Mouse (Mus musculus): Measurements from ENCODE around the gene Gm30191. TPM values are rescaled to one million over a fixed set of nuclear protein-coding genes. Genes with fewer than 3 reads are reported as not detected.
"Not testable (repeated sequence)": the region's sequence is repeated elsewhere in the genome, so short reads cannot be mapped to it uniquely, and the experiment has no call there.

Gene Gm30191
- polyA plus RNA-seq, 2 experiments, result not detected

DNA sequence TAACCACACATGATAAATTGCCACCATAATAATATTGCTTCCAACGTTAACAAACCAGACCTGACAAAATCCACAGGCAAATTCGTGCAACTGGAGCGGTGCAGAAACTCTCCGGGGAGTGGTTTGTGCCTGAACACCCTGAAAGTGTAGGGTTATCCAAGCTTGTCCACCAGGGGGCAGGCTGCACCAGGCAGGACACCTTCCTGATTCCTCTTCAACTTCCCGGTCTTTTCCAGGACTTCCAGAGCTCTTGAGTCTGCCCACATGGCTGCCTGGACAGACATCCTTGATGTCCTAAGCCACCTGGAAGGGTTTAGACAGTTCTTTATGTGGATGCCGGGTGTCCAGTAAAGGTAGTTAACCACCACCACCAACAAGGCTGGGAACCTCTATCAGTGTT lies 16.5 kb downstream of the Gm30191 start:
- no peaks in the 10 kb centered on the region for H3K9me3 ChIP-seq (ENCODE audit: control insufficient read depth, low read length)
- WGBS (ENCODE audit: insufficient replicate concordance), result 28% methylated on average over 6 of the region's 6 CpGs
- no peak overlapping the region for H3K27ac ChIP-seq
- no peaks in the 10 kb centered on the region for H3K36me3 ChIP-seq (replicated peaks; ENCODE audit: control insufficient read depth, insufficient read depth, low read depth)
- ATAC-seq (ENCODE audit: insufficient read depth) (no peak), DNase-seq (ENCODE audit: low read depth in 3 of 3, low spot score in 3 of 3) (no peak)
- H3K4me1 ChIP-seq (replicated peaks; ENCODE audit: control insufficient read depth in 2 of 2, insufficient read depth in 2 of 2, low read length in 1 of 2), result no peaks in the 10 kb centered on the region
- H3K4me3 ChIP-seq (ENCODE audit: insufficient read depth in 1 of 2, low read depth in 2 of 2, low read length in 2 of 2), result no peak overlapping the region
- no peaks in the 10 kb centered on the region for H3K27me3 ChIP-seq (ENCODE audit: control insufficient read depth, insufficient read depth, low read length)
- H3K9ac ChIP-seq (replicated peaks), result no peak overlapping the region
- no peak overlapping the region for H3K4me2 ChIP-seq (ENCODE audit: low read depth)
- peak; percentile 93 for TF ChIP-seq CTCF (IDR thresholded peaks at IDR 0.05; ENCODE audit: low read depth)
- TF ChIP-seq EP300 (IDR thresholded peaks at IDR 0.05; ENCODE audit: low read depth), result no peak

- WGBS (ENCODE audit: insufficient replicate concordance), result 46% methylated on average over 9 of the region's 9 CpGs
- H3K4me1 ChIP-seq (replicated peaks; ENCODE audit: control insufficient read depth in 2 of 2, insufficient read depth in 2 of 2, low read length in 1 of 2), result no peaks in the 10 kb centered on the region
- DNase-seq (ENCODE audit: low read depth in 3 of 3, low spot score in 3 of 3) (no peak), ATAC-seq (ENCODE audit: insufficient read depth) (no peak)
- H3K4me3 ChIP-seq (ENCODE audit: insufficient read depth in 1 of 2, low read depth in 2 of 2, low read length in 2 of 2), result no peak overlapping the region
- no peak overlapping the region for H3K27ac ChIP-seq
- TF ChIP-seq CTCF (IDR thresholded peaks at IDR 0.05; ENCODE audit: low read depth), result no peak
- TF ChIP-seq EP300 (IDR thresholded peaks at IDR 0.05; ENCODE audit: low read depth), result no peak
- H3K9me3 ChIP-seq (ENCODE audit: control insufficient read depth, low read length), result no peaks in the 10 kb centered on the region
- H3K36me3 ChIP-seq (replicated peaks; ENCODE audit: control insufficient read depth, insufficient read depth, low read depth), result no peaks in the 10 kb centered on the region
- H3K9ac ChIP-seq (replicated peaks), result no peak overlapping the region
- H3K27me3 ChIP-seq (ENCODE audit: control insufficient read depth, insufficient read depth, low read length), result no peaks in the 10 kb centered on the region
- no peak overlapping the region for H3K4me2 ChIP-seq (ENCODE audit: low read depth)
Measured at GRCm38 (mm10) chr4:134265860-134266585, 19.3 kb downstream of the Gm30191 start.

DNA sequence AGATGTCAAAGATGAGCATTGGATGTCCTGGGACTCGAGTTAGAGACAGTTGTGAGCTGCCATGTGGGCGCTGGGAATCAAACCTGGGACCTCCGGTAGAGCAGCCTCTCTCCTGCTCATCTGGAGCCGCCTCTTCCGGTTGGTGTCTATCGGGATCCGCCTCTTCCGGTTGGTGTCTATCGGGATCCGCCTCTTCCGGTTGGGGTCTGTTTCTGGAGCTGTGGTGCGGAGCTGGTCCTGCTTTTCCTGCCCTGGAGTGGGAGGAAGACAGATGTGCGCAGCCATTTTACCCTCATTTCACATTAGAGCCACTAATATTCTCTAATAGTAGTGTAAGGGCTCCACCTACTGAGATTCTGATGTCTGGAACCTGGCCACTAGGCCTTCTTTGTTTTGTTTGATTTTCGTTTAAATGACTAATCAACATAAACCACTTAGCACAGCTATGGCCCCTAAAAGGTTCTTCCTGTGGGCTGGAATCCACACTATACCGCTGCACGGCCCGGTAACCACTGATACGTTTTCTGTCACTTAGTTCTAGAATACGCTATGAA lies 21.4 kb downstream of the Gm30191 start:
- 72% methylated on average over 19 of the region's 19 CpGs for WGBS (ENCODE audit: insufficient replicate concordance)
- DNase-seq (ENCODE audit: low read depth in 3 of 3, low spot score in 3 of 3), result no peak

DNA sequence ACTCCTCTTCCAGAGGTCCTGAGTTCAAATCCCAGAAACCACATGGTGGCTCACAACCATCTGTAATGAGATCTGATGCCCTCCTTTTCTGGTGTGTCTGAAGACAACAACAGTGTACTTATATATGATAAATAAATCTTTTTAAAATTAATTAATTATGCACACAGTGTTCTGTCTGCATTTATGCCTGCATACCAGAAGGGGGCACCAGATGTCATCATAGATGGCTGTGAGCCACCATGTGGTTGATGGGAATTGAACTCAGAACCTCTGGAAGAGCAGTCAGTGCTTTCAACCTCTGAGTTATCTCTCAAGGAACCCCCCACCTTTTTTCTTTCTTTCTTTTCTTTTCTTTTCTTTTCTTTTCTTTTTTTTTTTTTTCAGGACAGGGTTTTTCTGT lies 22.9 kb downstream of the Gm30191 start:
- H3K4me1 ChIP-seq (replicated peaks; ENCODE audit: control insufficient read depth in 2 of 2, insufficient read depth in 2 of 2, low read length in 1 of 2), result peaks cover 16 to 20% of the 10 kb centered on the region in 2 experiments
- H3K27ac ChIP-seq; DNase-seq (ENCODE audit: low read depth in 3 of 3, low spot score in 3 of 3); H3K27me3 ChIP-seq (ENCODE audit: control insufficient read depth, insufficient read depth, low read length); H3K36me3 ChIP-seq (replicated peaks; ENCODE audit: control insufficient read depth, insufficient read depth, low read depth); H3K9me3 ChIP-seq (ENCODE audit: control insufficient read depth, low read length); ATAC-seq (ENCODE audit: insufficient read depth); H3K9ac ChIP-seq (replicated peaks); H3K4me3 ChIP-seq (ENCODE audit: insufficient read depth in 1 of 2, low read depth in 2 of 2, low read length in 2 of 2); H3K4me2 ChIP-seq (ENCODE audit: low read depth): not testable (repeated sequence)
- TF ChIP-seq CTCF (IDR thresholded peaks at IDR 0.05; ENCODE audit: low read depth), result peak; percentile 70

More for the DNA sequence above, 21.4 kb downstream of the Gm30191 start:
- H3K4me3 ChIP-seq (ENCODE audit: insufficient read depth in 1 of 2, low read depth in 2 of 2, low read length in 2 of 2), result no peak overlapping the region
- no peaks in the 10 kb centered on the region for H3K27me3 ChIP-seq (ENCODE audit: control insufficient read depth, insufficient read depth, low read length)
- TF ChIP-seq CTCF (IDR thresholded peaks at IDR 0.05; ENCODE audit: low read depth) (no peak), EP300 (IDR thresholded peaks at IDR 0.05; ENCODE audit: low read depth) (no peak)
- no peaks in the 10 kb centered on the region for H3K36me3 ChIP-seq (replicated peaks; ENCODE audit: control insufficient read depth, insufficient read depth, low read depth)
- no peak overlapping the region for H3K9ac ChIP-seq (replicated peaks)
- no peak overlapping the region for H3K4me2 ChIP-seq (ENCODE audit: low read depth)
- no peak overlapping the region for H3K27ac ChIP-seq
- H3K4me1 ChIP-seq (replicated peaks; ENCODE audit: control insufficient read depth in 2 of 2, insufficient read depth in 2 of 2, low read length in 1 of 2), result peaks cover 5 to 10% of the 10 kb centered on the region in 2 experiments; a peak in 3 of 4 replicates
- H3K9me3 ChIP-seq (ENCODE audit: control insufficient read depth, low read length), result no peaks in the 10 kb centered on the region
- no peak for ATAC-seq (ENCODE audit: insufficient read depth)

- TF ChIP-seq EP300 (IDR thresholded peaks at IDR 0.05; ENCODE audit: low read depth) (no peak), CTCF (IDR thresholded peaks at IDR 0.05; ENCODE audit: low read depth) (no peak)
- Histone ChIP-seq H3K9me3 (ENCODE audit: control insufficient read depth, low read length) (no peaks in the 10 kb centered on the region), H3K36me3 (replicated peaks; ENCODE audit: control insufficient read depth, insufficient read depth, low read depth) (peaks cover 8% of the 10 kb centered on the region), H3K4me2 (ENCODE audit: low read depth) (no peak overlapping the region), H3K4me3 (ENCODE audit: insufficient read depth in 1 of 2, low read depth in 2 of 2, low read length in 2 of 2) (no peak overlapping the region), H3K4me1 (replicated peaks; ENCODE audit: control insufficient read depth in 2 of 2, insufficient read depth in 2 of 2, low read length in 1 of 2) (peaks cover 16 to 20% of the 10 kb centered on the region in 2 experiments), H3K9ac (replicated peaks) (no peak overlapping the region), H3K27me3 (ENCODE audit: control insufficient read depth, insufficient read depth, low read length) (no peaks in the 10 kb centered on the region), H3K27ac (no peak overlapping the region)
- 60% methylated on average over 7 of the region's 7 CpGs for WGBS (ENCODE audit: insufficient replicate concordance)
- DNase-seq (ENCODE audit: low read depth in 3 of 3, low spot score in 3 of 3) (no peak), ATAC-seq (ENCODE audit: insufficient read depth) (no peak)
Measured at GRCm38 (mm10) chr4:134271979-134272378, 25.2 kb downstream of the Gm30191 start.

All from liver, embryonic 14.5 days (tissue).